Mouse (Mus musculus): ENCODE measurements around the gene Plcxd1.

The Plcxd1 gene

DNA sequence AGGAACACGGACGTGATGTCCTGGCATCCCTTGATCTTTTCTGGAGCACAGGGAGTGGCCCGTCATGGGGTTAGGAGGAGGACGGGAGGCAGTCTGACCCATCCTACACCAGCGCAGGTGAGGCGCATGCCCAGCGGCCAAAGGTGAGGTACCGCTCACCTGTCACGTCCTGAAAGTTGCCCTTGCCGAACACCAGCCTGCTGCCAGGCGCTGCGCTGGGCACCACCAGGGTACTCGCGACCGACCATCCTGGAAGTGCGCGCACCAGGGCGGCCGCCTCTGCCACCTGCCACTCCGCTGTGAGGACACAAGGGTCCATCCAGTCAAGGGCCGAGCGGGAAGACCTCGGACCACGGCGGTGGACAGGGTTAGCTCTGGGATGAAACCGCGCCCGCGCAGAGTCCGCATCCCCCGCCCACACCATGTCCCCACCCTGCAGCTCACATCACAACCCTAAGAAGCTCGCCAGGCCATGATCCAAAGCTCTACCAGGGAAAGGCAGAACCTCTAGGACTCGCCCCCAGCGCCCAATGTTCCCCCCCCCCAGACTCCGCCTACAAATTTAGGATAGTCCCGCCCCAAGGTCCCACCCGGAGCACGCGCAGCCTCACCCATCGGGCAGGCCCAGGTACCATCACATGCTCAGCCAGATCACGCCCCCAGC lies 7.3 kb downstream of the Plcxd1 start:
- no peak for DNase-seq (ENCODE audit: low read depth, low spot score)

DNA sequence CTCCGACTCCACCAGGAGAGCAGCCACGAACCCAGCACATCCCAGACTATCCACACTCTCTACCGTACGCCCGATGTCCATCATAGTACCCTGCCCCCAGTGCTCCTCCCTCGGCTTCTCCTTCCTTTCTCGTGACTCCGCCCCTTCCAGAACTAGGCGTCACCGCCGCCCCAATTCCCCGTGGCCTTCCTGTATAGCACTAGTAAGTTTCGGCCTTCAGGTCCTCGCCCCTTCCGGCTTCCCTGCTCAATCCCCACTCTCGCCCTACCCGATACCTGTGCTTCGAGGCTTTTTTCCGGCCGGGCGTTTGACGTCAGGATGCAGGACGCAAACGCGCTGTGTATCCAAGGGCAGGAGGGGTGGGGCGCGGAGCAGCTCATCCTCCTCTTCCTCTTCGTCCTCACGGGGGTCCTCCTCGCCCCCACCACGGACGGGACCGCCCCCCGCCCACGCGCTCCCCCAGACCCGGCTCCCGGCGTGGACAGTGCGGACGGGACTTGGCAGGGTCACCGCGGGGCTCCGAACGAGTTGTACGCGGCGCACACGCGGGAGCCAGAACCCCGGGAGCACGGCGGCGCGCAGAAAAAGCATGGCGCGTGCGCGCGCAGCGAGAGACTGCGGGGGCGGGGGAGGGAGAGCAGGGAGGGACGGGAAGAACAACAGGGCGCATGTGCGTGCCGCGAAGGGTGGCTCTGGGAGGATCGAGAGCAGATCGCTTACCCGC lies 8.0 kb downstream of the Plcxd1 start, which contains the start of gene Gtpbp6:
Gene Gtpbp6 (minus strand): TSS at position 617 of the 724 bp plus-strand sequence.
- DNase-seq (ENCODE audit: low read depth, low spot score), result peak; percentile 99

DNA sequence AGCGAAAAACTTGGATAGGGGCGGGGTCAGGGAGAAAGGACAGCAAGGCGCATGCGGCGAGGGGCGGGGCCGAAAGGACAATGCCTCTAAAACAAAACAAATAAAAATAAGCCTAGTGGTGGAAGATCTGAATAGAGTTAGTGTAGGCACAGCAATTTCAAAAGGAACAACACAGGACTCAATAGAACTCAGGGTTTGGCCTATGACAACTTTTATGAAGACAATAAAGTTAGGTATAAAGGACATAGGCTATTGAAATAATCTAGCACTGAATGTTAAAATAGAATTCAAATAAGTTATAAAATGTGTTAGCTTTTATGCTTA lies 8.5 kb downstream of the Plcxd1 start:
- DNase-seq (ENCODE audit: low read depth, low spot score), result no peak

DNA sequence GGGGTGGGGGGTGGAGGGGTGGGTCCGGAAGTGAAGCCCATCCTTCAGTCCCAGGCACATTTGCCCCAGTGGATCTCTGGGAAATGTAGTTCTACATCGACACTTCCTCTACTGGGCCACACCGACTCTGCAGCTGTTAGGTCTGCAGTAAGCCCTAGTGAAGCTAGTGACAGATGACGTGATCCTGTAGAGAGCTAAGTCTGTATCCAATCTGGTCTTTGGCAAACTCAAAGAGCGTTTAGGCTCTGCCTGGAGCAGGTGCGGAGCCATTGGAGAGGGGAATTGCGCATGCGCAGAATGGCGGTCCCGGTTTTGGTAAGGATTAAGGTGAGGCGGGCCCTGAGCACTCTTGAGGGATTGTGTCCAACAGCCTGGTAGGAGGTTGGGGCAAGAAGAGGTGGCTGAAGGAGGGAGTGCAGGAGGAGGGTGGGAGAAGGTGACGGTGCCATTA lies 10.2 kb downstream of the Plcxd1 start, which contains the start of gene Zfp605:
Gene Zfp605 (plus strand): TSS at position 102 of the 451 bp plus-strand sequence.
- peak; percentile 94 for DNase-seq (ENCODE audit: low read depth, low spot score)

DNA sequence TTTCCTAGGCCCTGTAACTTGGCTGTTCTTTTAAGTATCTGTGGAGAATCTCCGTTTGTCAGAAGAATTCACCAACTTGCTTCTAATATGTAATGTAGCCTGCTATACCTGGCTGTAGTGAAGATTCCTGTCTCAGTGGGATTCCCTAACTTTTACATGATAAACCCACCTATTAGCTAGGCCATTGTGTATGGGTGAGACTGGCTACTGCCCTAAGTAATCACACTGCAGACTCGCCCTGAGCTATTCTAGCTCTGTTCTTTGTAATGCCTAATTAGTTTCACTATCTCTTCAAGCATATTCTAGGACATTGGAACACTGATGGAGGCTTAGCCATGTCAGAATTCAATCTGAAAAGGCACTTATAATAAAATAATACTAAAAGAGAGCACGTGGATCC lies 22.6 kb downstream of the Plcxd1 start:
- peak; percentile 67 for DNase-seq (ENCODE audit: low read depth, low spot score)

DNA sequence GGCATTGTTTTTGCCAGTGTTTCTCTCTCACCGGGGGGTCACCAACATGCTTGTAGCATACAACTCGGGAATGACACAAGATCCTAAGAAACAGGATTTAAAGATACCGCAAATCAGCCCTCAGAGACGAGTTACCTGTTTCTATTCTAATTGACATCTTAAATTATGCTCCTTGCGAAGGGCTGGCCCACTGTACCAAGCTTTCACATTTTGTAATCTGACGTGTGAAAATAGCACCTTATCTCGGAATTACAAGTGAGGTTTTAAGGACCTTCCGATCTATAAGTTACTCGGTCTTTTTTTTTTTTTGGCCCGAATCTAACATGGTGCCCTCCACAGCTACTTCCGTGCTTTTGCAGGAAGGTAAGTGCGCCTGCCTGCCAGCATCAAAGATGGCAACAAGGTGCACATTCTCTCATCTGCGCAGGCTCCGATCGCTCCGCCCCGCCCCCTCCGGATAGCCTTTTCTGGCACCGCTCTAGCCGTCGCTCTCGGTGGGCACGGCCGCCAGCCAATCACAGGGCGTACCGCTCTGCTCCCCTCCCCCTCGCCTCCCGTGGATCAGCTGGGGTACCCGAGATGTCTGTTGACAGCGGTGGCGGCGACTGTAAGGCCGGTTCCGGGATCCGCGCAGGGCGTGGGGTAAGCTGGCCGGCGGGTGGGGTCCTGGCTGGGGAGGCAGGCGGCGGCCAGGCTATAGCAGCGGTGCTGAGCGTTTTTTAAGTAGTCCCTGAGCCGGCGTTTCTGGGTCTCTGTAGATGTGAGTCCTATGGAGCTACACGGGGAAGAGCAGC lies 35.7 kb downstream of the Plcxd1 start, which contains the start of gene Chfr:
Gene Chfr (plus strand): TSS at position 550 of the 794 bp plus-strand sequence.
- peak; percentile 98 for DNase-seq (ENCODE audit: low read depth, low spot score)

DNA sequence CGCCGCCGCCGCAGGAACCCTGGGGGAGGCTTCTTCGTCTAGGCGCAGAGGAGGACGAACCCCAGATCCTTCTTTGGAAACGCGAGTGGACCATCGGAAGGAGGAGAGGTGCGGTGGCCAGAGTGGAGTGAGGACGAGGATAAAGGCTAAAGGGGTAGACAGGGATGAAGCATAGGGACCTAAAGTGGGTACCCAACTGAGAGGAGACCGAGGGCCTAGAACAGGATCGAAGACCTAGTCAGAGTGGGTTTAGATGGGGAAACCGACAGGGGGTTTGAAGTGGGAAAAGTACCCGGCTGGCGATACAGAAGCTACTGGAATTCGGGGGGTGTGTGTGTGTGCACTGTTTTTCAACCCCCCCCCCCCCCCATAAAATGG lies 36.3 kb downstream of the Plcxd1 start:
- DNase-seq (ENCODE audit: low read depth, low spot score), result no peak

DNA sequence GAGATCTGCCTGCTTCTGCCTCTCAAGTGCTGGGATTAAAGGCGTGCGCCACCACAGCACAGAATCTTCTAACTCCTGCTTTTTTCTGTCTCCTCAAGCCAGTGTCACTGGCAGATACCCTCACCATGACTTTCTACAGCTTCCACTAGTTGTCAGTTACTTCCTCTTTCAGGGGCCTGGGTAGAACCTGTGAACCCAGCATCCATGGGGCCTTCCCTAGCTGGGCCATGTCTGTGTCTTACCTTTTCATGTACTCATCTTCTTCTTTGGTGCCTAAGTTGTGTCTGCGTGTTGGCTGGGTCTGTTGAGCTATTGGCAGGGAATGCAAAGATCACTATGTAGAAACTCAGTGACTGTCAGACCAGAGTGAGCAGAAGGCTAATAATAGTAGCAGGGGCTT lies 38.0 kb downstream of the Plcxd1 start:
- DNase-seq (ENCODE audit: low read depth, low spot score), result no peak

DNA sequence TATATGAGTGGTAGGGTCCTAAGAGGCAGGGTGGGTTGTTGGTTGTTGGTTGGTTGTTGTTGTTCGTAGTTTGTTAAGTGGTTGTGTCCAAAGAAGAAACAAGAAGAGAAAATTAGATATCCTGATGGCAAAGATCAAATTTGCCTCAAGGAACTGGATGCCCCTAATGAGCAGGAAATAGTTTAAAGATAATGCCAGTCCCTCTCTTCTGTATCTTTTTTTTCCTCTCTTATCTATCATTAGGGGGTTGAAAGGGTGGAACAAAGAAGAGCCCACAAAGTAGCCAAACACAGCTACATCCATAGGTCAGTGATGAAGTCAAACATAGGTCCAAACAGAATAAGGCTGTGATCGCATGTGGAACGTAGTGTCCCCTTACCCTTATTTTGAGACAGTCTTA lies 39.6 kb downstream of the Plcxd1 start:
- DNase-seq (ENCODE audit: low read depth, low spot score), result no peak

DNA sequence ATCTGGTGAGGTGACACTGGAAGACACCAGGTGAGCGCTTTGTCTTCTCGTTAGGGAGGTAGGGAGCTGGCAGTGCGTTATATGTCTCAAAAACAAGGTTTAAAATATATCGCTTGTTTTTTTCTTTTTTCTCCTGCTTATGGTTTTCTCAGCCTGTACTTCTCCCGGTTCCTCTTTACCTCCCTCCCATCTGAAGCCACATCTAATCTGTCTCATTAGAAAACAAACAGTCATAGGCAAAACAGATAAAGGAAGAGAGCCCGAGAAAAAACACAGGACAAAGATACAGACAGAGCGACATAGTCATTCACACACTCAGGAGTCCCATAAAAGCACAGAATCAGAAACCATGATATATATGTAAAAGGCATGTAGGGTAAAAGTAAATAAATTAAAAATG lies 40.7 kb downstream of the Plcxd1 start:
- no peak for DNase-seq (ENCODE audit: low read depth, low spot score)

DNA sequence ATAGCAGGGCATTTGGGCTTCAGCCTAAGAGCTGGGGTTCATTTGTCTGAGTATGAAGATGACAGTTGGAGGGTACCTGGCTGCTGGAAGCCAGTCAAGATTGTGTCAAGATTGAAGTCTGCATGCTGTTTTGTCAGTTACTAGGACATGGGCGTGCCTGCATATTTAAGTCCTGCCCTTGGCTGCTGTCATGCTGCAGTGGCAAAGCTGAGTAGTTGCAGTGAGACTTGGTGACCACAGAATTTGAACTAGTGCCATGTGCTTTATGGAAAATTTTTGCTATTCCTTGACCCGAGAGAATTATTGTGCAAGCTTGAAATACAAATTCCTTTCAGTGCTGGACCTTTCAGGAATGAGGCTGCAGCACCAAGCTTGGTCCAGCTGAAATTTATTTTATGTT lies 42.5 kb downstream of the Plcxd1 start:
- DNase-seq (ENCODE audit: low read depth, low spot score), result no peak

DNA sequence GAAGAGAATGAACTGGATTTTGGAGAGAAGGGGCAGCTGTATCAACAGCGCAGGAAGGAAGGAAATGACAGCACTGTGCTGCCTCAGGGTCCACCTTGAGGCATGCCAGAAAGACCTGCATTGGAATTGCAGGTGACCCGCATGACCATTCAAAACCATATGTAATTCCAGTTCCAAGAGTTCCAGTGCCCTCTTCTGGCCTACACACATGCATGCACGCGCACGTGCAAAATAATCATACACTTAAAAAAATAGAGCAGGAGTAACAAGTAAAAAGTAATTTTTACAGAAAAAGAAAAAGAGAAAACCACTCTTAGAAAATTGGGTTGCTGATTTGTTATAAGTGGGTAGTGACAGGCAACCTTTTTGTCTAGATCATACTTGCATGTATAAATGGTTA lies 43.2 kb downstream of the Plcxd1 start:
- DNase-seq (ENCODE audit: low read depth, low spot score), result peak; percentile 36

Data from ZHBTc4 (cell line).